Mouse (Mus musculus) midbrain, embryonic 16.5 days (tissue): ENCODE results near the gene Tnfrsf18. TPM values are rescaled to one million over a fixed set of nuclear protein-coding genes. Genes with fewer than 3 reads are reported as not detected.
A peak's percentile ranks its signal among the peaks of the same experiment; 100 is the strongest.

ENCODE experiments used
- ATAC-seq: fragments of 200-750 bp; cut with Nextera tagmentation; 2 replicates; pipeline ENCODE4 v1.8.0; 2017; ENCODE audit warnings: moderate TSS enrichment
- H3K27ac ChIP-seq: fragments of 300-500 bp; sonication (generic); 2 replicates; pipeline ENCODE4 v1.5.1; 2014; ENCODE audit warnings: mild to moderate bottlenecking, low read length, mixed read lengths
- H3K27me3 ChIP-seq: fragments of 300-500 bp; sonication (generic); 2 replicates; pipeline ENCODE4 v1.6.1; 2014; ENCODE audit warnings: low read depth, low read length, mixed read lengths; ENCODE audit not compliant: control insufficient read depth, insufficient read depth
- H3K36me3 ChIP-seq: fragments of 300-500 bp; sonication (generic); 2 replicates; pipeline ENCODE4 v1.6.1; 2014; ENCODE audit warnings: mild to moderate bottlenecking, low read length, moderate library complexity, mixed read lengths; ENCODE audit not compliant: control insufficient read depth, insufficient read depth
- H3K4me1 ChIP-seq: fragments of 300-500 bp; sonication (generic); 2 replicates; pipeline ENCODE4 v1.6.1; 2014; ENCODE audit warnings: mild to moderate bottlenecking, low read length, mixed read lengths; ENCODE audit not compliant: control insufficient read depth, insufficient read depth
- H3K4me2 ChIP-seq: fragments of 300-500 bp; sonication (generic); 2 replicates; pipeline ENCODE4 v1.6.1; 2014; ENCODE audit warnings: mild to moderate bottlenecking, low read length, mixed read lengths
- H3K4me3 ChIP-seq: fragments of 300-500 bp; sonication (generic); 2 replicates; pipeline ENCODE4 v1.5.1; 2014; ENCODE audit warnings: low read depth, mild to moderate bottlenecking, low read length, moderate library complexity, mixed read lengths
- H3K9ac ChIP-seq: fragments of 300-500 bp; sonication (generic); 2 replicates; pipeline ENCODE4 v1.6.1; 2014; ENCODE audit warnings: low read depth, low read length, mixed read lengths
- H3K9me3 ChIP-seq: fragments of 300-500 bp; sonication (generic); replicated peaks from 2 replicates; pipeline ENCODE4 v1.6.1; 2014; ENCODE audit warnings: mild to moderate bottlenecking, low read length, mixed read lengths; ENCODE audit not compliant: control insufficient read depth, poor library complexity, severe bottlenecking
- WGBS: fragments of 180-500 bp; shearing (Covaris S2); extraction: QIAGEN DNeasy Blood & Tissue Kit; methylation state at CpG from one replicate; pipeline ENCODE4 v1.1.7; 2014; 5-methylcytosine and 5-hydroxymethylcytosine counted together
- polyA plus RNA-seq: library from polyadenylated mRNA; unstranded; fragments of >200 nt; fragmentation: Nextera tagmentation; extraction: Ambion mirVana; gene quantifications from 2 replicates; pipeline ENCODE4 v1.2.1, GENCODE M21; 2015

Tnfrsf18 gene
- polyA plus RNA-seq, result 2.0 and 2.4 TPM in 2 replicates

- Histone ChIP-seq H3K9ac (no peak within 1 kb of the TSS; the same call in 1 of the 2 replicates), H3K27ac (no peak within 1 kb of the TSS), H3K36me3 (peaks cover 8% of the 10 kb centered on the region; the same call in 1 of the 2 replicates), H3K9me3 (no peaks in the 10 kb centered on the region), H3K4me2 (no peak within 1 kb of the TSS), H3K27me3 (no peaks in the 10 kb centered on the region), H3K4me1 (peaks cover 11% of the 10 kb centered on the region), H3K4me3 (no peak within 1 kb of the TSS)
- 64% methylated on average over 4 of the region's 4 CpGs for WGBS
- ATAC-seq, result no peak
Measured at GRCm38 (mm10) chr4:156026013-156026412, at the start of gene Tnfrsf18. Gene Tnfrsf18 (plus strand): TSS chr4:156026164.

- Histone ChIP-seq H3K9me3 (no peaks in the 10 kb centered on the region), H3K4me2 (no peak overlapping the region), H3K27ac (no peak overlapping the region), H3K36me3 (no peaks in the 10 kb centered on the region), H3K27me3 (no peaks in the 10 kb centered on the region), H3K4me1 (no peaks in the 10 kb centered on the region), H3K4me3 (no peak overlapping the region), H3K9ac (no peak overlapping the region)
- no peak for ATAC-seq
- 76% methylated on average over 11 of the region's 12 CpGs for WGBS
Measured at GRCm38 (mm10) chr4:155981436-155982082, 44.4 kb upstream of the Tnfrsf18 start.

- H3K9ac ChIP-seq, result 0 out of 2 replicates have a peak overlapping the region, but pooled peaks have one; percentile 14
- H3K4me1 ChIP-seq, result no peaks in the 10 kb centered on the region
- WGBS, result 14% methylated on average over 2 of the region's 2 CpGs
- H3K27ac ChIP-seq, result no peak overlapping the region
- no peaks in the 10 kb centered on the region for H3K27me3 ChIP-seq
- no peak overlapping the region for H3K4me2 ChIP-seq
- ATAC-seq, result no peak
- H3K36me3 ChIP-seq, result no peaks in the 10 kb centered on the region
- no peaks in the 10 kb centered on the region for H3K9me3 ChIP-seq
- H3K4me3 ChIP-seq, result no peak overlapping the region
Measured at GRCm38 (mm10) chr4:155983788-155984187, 42.2 kb upstream of the Tnfrsf18 start.

GRCm38 (mm10) chr4:155991211-155991907 lies 34.6 kb upstream of the Tnfrsf18 start:
- Histone ChIP-seq H3K4me2 (peak overlapping the region; percentile 98), H3K27me3 (no peaks in the 10 kb centered on the region), H3K9ac (peak overlapping the region; percentile 78), H3K36me3 (no peaks in the 10 kb centered on the region; the same call in 1 of the 2 replicates), H3K4me1 (peaks cover 30% of the 10 kb centered on the region), H3K4me3 (peak overlapping the region; percentile 67), H3K9me3 (no peaks in the 10 kb centered on the region), H3K27ac (peak overlapping the region; percentile 95)
- WGBS, result 87% methylated on average over 22 of the region's 22 CpGs
- ATAC-seq, result peak; percentile 0; the same call in 1 of the 2 replicates

GRCm38 (mm10) chr4:155991908-155992230 lies 34.1 kb upstream of the Tnfrsf18 start:
- Histone ChIP-seq H3K9me3 (no peaks in the 10 kb centered on the region), H3K27ac (peak overlapping the region; percentile 95), H3K4me1 (peaks cover 30% of the 10 kb centered on the region), H3K4me3 (peak overlapping the region; percentile 67), H3K27me3 (no peaks in the 10 kb centered on the region), H3K9ac (peak overlapping the region; percentile 78), H3K36me3 (peaks cover 3% of the 10 kb centered on the region; the same call in 1 of the 2 replicates), H3K4me2 (peak overlapping the region; percentile 98)
- WGBS, result 28% methylated on average over 37 of the region's 37 CpGs
- ATAC-seq, result peak; percentile 38; the same call in 1 of the 2 replicates

GRCm38 (mm10) chr4:155992241-155992905 lies 33.6 kb upstream of the Tnfrsf18 start, which contains the start of the genes B3galt6 and Sdf4:
Gene B3galt6 (minus strand): TSS chr4:155992649.
Gene Sdf4 (plus strand): TSS chr4:155992872.
- peak within 1 kb of the TSS; percentile 98 for H3K4me2 ChIP-seq
- no peaks in the 10 kb centered on the region for H3K27me3 ChIP-seq
- H3K27ac ChIP-seq, result peak within 1 kb of the TSS; percentile 95
- WGBS, result 0% methylated on average over 85 of the region's 99 CpGs
- H3K4me1 ChIP-seq, result peaks cover 30% of the 10 kb centered on the region
- H3K4me3 ChIP-seq, result peak within 1 kb of the TSS; percentile 76
- H3K9ac ChIP-seq, result peak within 1 kb of the TSS; percentile 78
- ATAC-seq, result peak; percentile 90
- no peaks in the 10 kb centered on the region for H3K9me3 ChIP-seq
- peaks cover 3% of the 10 kb centered on the region; the same call in 1 of the 2 replicates for H3K36me3 ChIP-seq

- peaks cover 30% of the 10 kb centered on the region for H3K4me1 ChIP-seq
- peak overlapping the region; percentile 75 for H3K9ac ChIP-seq
- H3K4me3 ChIP-seq, result peak overlapping the region; percentile 76
- WGBS, result under 1% methylated on average over 69 of the region's 70 CpGs
- H3K4me2 ChIP-seq, result peak overlapping the region; percentile 85
- H3K27me3 ChIP-seq, result no peaks in the 10 kb centered on the region
- peak overlapping the region; percentile 92 for H3K27ac ChIP-seq
- peak; percentile 86 for ATAC-seq
- H3K36me3 ChIP-seq, result peaks cover 5% of the 10 kb centered on the region; the same call in 1 of the 2 replicates
- no peaks in the 10 kb centered on the region for H3K9me3 ChIP-seq
Measured at GRCm38 (mm10) chr4:155992906-155993547, 32.9 kb upstream of the Tnfrsf18 start.

GRCm38 (mm10) chr4:155993606-155994005 lies 32.4 kb upstream of the Tnfrsf18 start:
- no peaks in the 10 kb centered on the region for H3K9me3 ChIP-seq

More at GRCm38 (mm10) chr4:155993606-155994005, 32.4 kb upstream of the Tnfrsf18 start:
- Histone ChIP-seq H3K9ac (peak overlapping the region; percentile 75), H3K4me2 (peak overlapping the region; percentile 85), H3K27ac (peak overlapping the region; percentile 92), H3K4me3 (peak overlapping the region; percentile 76), H3K36me3 (peaks cover 5% of the 10 kb centered on the region; the same call in 1 of the 2 replicates), H3K4me1 (peaks cover 30% of the 10 kb centered on the region), H3K27me3 (no peaks in the 10 kb centered on the region)
- no peak for ATAC-seq
- WGBS, result 5% methylated on average over 15 of the region's 15 CpGs
